Mouse (Mus musculus) MEL (cell line): ENCODE measurements at regions not wholly inside any gene's neighbourhood (a gene's known extent, or its start where the extent isn't known, plus 50 kb on each side); places are given as distances from the start of the nearest gene placed in this dataset.

Source experiments
- CTCF ChIP-seq, 3 experiments: IDR thresholded peaks in 2 of 3; conservative IDR thresholded peaks in 1 of 3; 2 replicates each; pipeline ENCODE4 v1.5.1; 2011 to 2012; ENCODE audit warnings: low read length in 3 of 3, low read depth in 2 of 3, mild to moderate bottlenecking in 2 of 3, improper control_type of control experiment in 1 of 3, inconsistent platforms in 1 of 3, mixed read lengths in 1 of 3, moderate library complexity in 1 of 3; ENCODE audit not compliant: control insufficient read depth in 1 of 3, insufficient read depth in 1 of 3, poor library complexity in 1 of 3, severe bottlenecking in 1 of 3
- EP300 ChIP-seq, 2 experiments: IDR thresholded peaks; 2 replicates each; pipeline ENCODE4 v1.6.1; 2011; ENCODE audit warnings: improper control_type of control experiment in 2 of 2, low read length in 2 of 2, low read depth in 1 of 2, mild to moderate bottlenecking in 1 of 2
- SMC3 ChIP-seq: IDR thresholded peaks from 2 replicates; pipeline ENCODE4 v1.6.1; 2011; ENCODE audit warnings: low read depth, low read length, improper control_type of control experiment

- TF ChIP-seq EP300 (IDR thresholded peaks at IDR 0.05; ENCODE audit: low read depth in 1 of 2, low read length in 2 of 2), result no peak
- no peak for TF ChIP-seq CTCF (IDR thresholded peaks at IDR 0.05 in 2 of 3, conservative IDR thresholded peaks at IDR 0.05 in 1 of 3; ENCODE audit: control insufficient read depth in 1 of 3, insufficient read depth in 1 of 3, low read depth in 2 of 3, low read length in 3 of 3, poor library complexity in 1 of 3, severe bottlenecking in 1 of 3)
- TF ChIP-seq SMC3, result no peak
These were observed 73.6 kb upstream of the Ntrk2 start for GRCm38 (mm10) chr13:58732776-58733175.
